Mouse (Mus musculus) adrenal gland, postnatal 25 days (tissue): ENCODE measurements around the gene Cpne5. TPM values are rescaled to one million over a fixed set of nuclear protein-coding genes. Genes with fewer than 3 reads are reported as not detected.
"Not testable (repeated sequence)": the region's sequence is repeated elsewhere in the genome, so short reads cannot be mapped to it uniquely, and the experiment has no call there.

ENCODE experiments used
- DNase-seq: peaks from one replicate; pipeline ENCODE4 v3.0.0; 2021; ENCODE audit warnings: mixed read lengths
- total RNA-seq: library from RNA; stranded (reverse); gene quantifications from 2 replicates; pipeline ENCODE4 v1.2.3, GENCODE M21; 2021

Cpne5 gene
- total RNA-seq, 1 experiment from 2014 or later = 0.52 TPM

GRCm38 (mm10) chr17:29136236-29136635 lies 101.7 kb downstream of the Cpne5 start:
- peak; percentile 67 for DNase-seq

DNA sequence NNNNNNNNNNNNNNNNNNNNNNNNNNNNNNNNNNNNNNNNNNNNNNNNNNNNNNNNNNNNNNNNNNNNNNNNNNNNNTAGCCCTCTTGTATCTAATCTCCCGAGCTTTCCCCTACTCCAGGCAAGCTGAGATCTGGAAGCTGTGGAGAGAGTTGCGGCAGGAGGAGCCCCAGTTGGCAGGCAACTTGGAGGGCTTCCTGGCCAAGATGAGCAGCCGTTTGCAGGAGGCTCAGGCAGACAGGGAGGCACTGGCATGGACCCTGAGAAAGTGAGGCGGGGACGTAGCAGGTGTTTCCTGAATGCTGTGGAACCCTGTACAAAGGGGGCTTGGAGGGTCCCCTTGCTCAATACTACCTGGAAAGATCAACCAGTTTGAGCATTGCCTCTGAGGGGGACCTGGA lies 102.9 kb downstream of the Cpne5 start:
- no peak for DNase-seq

DNA sequence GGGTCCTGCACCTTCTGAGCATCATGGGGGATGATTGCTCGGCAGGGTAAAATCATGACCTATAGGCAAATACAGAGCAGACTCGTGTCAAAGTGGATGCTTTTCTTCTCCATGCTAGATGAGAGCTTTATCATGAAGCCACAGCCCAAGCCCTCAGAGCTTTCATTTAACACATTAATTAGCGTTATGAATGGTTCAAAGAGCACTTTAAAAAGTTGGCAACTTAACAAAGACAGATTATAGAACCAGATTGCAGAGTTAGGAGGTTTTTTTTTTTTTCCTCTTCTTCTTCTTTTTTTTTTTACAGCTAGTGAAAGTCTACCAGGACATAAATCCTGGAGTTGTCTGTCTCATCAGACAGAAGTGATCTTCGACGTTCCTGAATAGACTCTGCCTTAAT lies 108.6 kb downstream of the Cpne5 start:
- no peak for DNase-seq

GRCm38 (mm10) chr17:29126561-29126960 lies 111.4 kb downstream of the Cpne5 start:
- no peak for DNase-seq

- no peak for DNase-seq
These were observed 114.3 kb downstream of the Cpne5 start for GRCm38 (mm10) chr17:29123578-29124174.

GRCm38 (mm10) chr17:29122817-29123216 lies 115.2 kb downstream of the Cpne5 start:
- peak; percentile 61 for DNase-seq

- no peak for DNase-seq
These were observed 117.3 kb downstream of the Cpne5 start for GRCm38 (mm10) chr17:29120666-29121065.

DNA sequence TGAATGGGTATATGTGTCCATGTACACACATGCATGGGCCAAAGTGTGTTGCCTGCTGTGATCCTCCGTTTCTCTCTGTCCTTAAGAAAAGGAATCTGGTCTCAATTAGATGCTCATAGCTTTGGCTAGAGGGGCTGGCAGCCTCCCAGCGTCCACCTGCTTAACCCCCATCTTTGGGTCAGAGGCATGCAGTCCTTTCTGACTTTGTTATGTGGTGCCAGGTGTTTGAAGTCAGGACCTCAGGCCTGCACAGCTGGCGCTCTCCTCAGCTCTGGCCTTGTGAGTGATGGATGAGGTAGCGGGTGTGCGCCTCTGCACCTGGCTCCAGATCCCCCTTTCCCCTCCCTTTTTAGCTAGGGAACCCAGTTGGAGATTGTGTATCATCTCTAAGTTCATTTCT lies 119.9 kb downstream of the Cpne5 start:
- DNase-seq = no peak

DNA sequence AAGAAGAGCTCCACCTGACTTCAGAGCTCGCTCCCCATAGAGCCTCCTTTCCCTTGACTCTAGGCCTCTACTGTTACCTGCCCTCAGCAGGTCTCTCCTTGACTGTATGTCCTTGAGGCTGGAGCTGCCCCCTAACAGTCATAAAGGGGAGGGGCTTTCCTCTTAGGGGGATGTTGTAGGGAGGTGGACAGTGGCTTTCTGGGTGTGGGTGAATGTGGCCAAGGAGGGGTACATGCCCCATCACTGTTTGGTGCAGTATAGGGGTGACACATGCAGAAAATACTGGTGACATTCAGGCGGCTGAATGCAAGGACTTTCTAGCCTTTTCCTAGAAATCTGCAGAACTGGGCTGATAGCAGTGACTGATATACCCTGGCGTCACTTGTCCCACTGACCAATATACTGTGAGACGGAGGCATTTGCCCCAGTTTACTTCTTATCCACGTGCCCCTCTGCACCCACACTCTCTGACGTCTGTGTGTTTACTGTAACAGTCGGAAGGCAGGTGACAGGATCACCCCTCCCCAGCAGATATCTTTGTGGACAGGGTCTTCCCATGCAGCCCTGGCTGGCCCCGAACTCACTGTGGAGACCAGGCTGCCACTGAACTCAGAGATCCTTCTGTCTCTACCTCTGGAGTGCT lies 120.8 kb downstream of the Cpne5 start:
- DNase-seq = no peak

DNA sequence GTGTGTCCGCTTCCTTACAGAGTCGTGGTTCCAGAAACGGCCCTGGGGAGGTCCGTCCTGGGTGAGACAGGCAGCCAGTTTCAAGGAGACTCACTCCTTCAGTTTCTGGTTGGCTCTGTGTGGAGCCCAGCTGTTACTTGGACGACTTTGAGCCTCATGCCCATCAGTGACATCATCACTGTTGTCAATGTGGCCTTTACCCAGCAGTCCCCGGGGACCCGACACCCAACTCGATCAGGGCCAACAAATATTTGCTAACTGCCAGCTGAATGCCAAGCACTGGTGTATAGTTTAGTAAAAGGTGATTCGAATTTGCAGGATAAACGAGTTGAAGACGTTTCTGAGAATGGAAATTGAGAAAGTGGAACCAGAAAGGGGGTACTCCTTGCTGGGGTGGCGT lies 121.9 kb downstream of the Cpne5 start:
- no peak for DNase-seq

- DNase-seq = no peak
These were observed 124.2 kb downstream of the Cpne5 start, which contains the start of gene Rab44 for GRCm38 (mm10) chr17:29113591-29114352. Gene Rab44, plus strand, starts transcription at chr17:29114145.

GRCm38 (mm10) chr17:29111332-29111731 lies 126.6 kb downstream of the Cpne5 start:
- DNase-seq = no peak

DNA sequence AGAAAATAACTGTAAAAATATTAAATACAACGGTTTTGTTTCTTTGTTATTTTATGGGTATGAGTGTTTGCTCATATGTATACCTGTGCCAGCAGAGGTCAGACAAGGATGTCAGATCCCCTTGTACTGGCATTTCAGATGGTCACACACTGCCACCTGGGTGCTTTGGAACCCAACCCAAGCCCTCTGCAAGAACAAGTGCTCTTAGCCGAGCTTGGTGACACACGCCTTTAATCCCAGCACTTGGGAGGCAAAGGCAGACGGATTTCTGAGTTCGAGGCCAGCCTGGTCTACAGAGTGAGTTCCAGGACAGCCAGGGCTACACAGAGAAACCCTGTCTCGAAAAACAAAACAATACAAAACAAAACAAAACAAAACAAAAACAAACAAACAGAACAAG lies 127.6 kb downstream of the Cpne5 start:
- not testable (repeated sequence) for DNase-seq

Other genes starting within 250 kb of the Cpne5 start
- gene Stk38, start 230.2 kb downstream of the Cpne5 start, total RNA-seq = 79.5 TPM in 2 replicates
- gene Srsf3, start 205.5 kb downstream of the Cpne5 start, total RNA-seq = 119 and 172 TPM in 2 replicates
- gene Cdkn1a, start 147.2 kb downstream of the Cpne5 start, total RNA-seq = 8.9 and 23.4 TPM in 2 replicates
- 0.30 and 0.86 TPM in 2 replicates for gene Rab44, start 124.0 kb downstream of the Cpne5 start, total RNA-seq
- gene Ppil1, start 26.0 kb upstream of the Cpne5 start, total RNA-seq = 22.3 and 28.9 TPM in 2 replicates
- gene BC004004, start 30.6 kb upstream of the Cpne5 start, total RNA-seq = 116 and 134 TPM in 2 replicates
- 9.5 and 13.2 TPM in 2 replicates for gene Pi16, start 79.5 kb upstream of the Cpne5 start, total RNA-seq
- 231 and 242 TPM in 2 replicates for gene Mtch1, start 109.8 kb upstream of the Cpne5 start, total RNA-seq
- gene Fgd2, start 122.7 kb upstream of the Cpne5 start, total RNA-seq = 1.6 and 3.0 TPM in 2 replicates